Mouse (Mus musculus) lung, postnatal 0 days (tissue): ENCODE measurements around the gene Ccdc88c.

Experiments used
- CTCF ChIP-seq: IDR thresholded peaks from 2 replicates; pipeline ENCODE4 v1.5.1; 2016; ENCODE audit warnings: antibody characterized with exemption, mild to moderate bottlenecking
- EP300 ChIP-seq: IDR thresholded peaks from 2 replicates; pipeline ENCODE4 v1.6.1; 2016; ENCODE audit warnings: antibody characterized with exemption, mild to moderate bottlenecking, control low read depth

GRCm38 (mm10) chr12:100924646-100925339 lies 104.1 kb downstream of the Ccdc88c start:
- TF ChIP-seq CTCF (no peak), EP300 (no peak)
